Mouse (Mus musculus) lung, adult 18-20 months (tissue): Measurements from ENCODE around the gene Msi2.
A peak's percentile ranks its signal among the peaks of the same experiment; 100 is the strongest.

Source experiments
- DNase-seq, 2 experiments: peaks; one replicate each; pipeline ENCODE4 v3.0.0; 2022; ENCODE audit warnings: mixed read lengths in 2 of 2

The Msi2 gene

GRCm38 (mm10) chr11:88709876-88710614 lies 8.3 kb downstream of the Msi2 start:
- DNase-seq: no peak

- no peak for DNase-seq
These were observed 11.0 kb downstream of the Msi2 start for GRCm38 (mm10) chr11:88707228-88707775.

GRCm38 (mm10) chr11:88704688-88705087 lies 13.6 kb downstream of the Msi2 start:
- DNase-seq: no peak

- no peak for DNase-seq
These were observed 15.1 kb downstream of the Msi2 start for GRCm38 (mm10) chr11:88703220-88703619.

- DNase-seq: no peak
These were observed 16.2 kb downstream of the Msi2 start for GRCm38 (mm10) chr11:88701976-88702659.

GRCm38 (mm10) chr11:88701020-88701419 lies 17.3 kb downstream of the Msi2 start:
- no peak for DNase-seq

GRCm38 (mm10) chr11:88700202-88700711 lies 18.1 kb downstream of the Msi2 start:
- DNase-seq: no peak

GRCm38 (mm10) chr11:88693905-88694893 lies 24.1 kb downstream of the Msi2 start:
- DNase-seq: no peak

- DNase-seq: no peak
These were observed 25.1 kb downstream of the Msi2 start for GRCm38 (mm10) chr11:88693002-88693769.

- peak in 1 of 2 experiments; percentile 54 for DNase-seq
These were observed 25.9 kb downstream of the Msi2 start for GRCm38 (mm10) chr11:88692374-88692773.

- DNase-seq: no peak
These were observed 27.6 kb downstream of the Msi2 start for GRCm38 (mm10) chr11:88690556-88691287.

GRCm38 (mm10) chr11:88689831-88690459 lies 28.4 kb downstream of the Msi2 start:
- no peak for DNase-seq

- DNase-seq: no peak
These were observed 29.7 kb downstream of the Msi2 start for GRCm38 (mm10) chr11:88688644-88689043.

- DNase-seq: peak; percentile 60 to 73
These were observed 30.6 kb downstream of the Msi2 start for GRCm38 (mm10) chr11:88687711-88688110.

GRCm38 (mm10) chr11:88687010-88687409 lies 31.3 kb downstream of the Msi2 start:
- DNase-seq: peak; percentile 75 to 84

GRCm38 (mm10) chr11:88686061-88686460 lies 32.3 kb downstream of the Msi2 start:
- peak; percentile 29 to 48 for DNase-seq

GRCm38 (mm10) chr11:88683026-88683770 lies 35.1 kb downstream of the Msi2 start:
- peak; percentile 66 to 81 for DNase-seq

GRCm38 (mm10) chr11:88677350-88677749 lies 41.0 kb downstream of the Msi2 start:
- DNase-seq: no peak

GRCm38 (mm10) chr11:88676597-88676996 lies 41.7 kb downstream of the Msi2 start:
- DNase-seq: no peak
